Mouse (Mus musculus) thymus, postnatal 0 days (tissue): ENCODE results near the gene Lhfp. TPM values are rescaled to one million over a fixed set of nuclear protein-coding genes. Genes with fewer than 3 reads are reported as not detected.
"Not testable (repeated sequence)": the region's sequence is repeated elsewhere in the genome, so short reads cannot be mapped to it uniquely, and the experiment has no call there.

Experiments used
- DNase-seq: peaks from one replicate; pipeline ENCODE4 v3.0.0-alpha.2; 2015; ENCODE audit warnings: low spot score
- polyA plus RNA-seq: library from polyadenylated mRNA; unstranded; fragments of >200 nt; fragmentation: Nextera tagmentation; extraction: Ambion mirVana; gene quantifications from 2 replicates; pipeline ENCODE4 v1.2.1, GENCODE M21; 2015

The Lhfp gene
- polyA plus RNA-seq, 1 experiment from 2014 or later, result 8.1 TPM

DNA sequence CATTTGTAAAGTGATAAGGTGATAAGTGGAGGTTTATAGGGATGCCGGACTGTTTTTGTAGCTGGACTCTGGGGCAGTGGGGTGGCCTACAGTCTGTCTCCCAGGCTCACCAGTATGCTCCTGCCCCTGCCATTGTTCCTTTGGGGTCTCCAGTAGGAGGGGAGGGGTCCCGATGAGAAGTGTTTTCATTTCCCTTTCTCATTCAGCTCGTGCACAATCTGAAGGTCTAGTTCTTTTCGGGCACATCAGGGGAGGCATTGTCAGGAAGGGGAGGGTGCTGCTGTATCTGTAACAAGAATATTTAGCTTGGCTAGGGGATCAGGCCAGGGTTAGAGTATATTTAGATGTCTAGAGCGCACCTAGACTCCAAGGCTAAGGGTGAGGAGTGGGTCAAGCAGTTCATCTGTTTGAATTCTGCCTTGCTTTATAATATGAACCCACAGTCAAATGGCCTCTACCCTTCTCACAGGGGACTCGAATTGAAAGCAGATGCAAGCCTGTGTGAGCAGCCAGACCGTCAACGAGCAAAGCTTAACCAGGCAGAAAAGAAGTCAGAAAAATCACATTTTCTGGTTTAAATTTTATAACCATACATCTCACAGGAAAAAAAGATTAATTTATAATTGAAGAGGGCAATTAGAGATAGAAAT, 46.0 kb downstream of the Lhfp start:
- DNase-seq, result no peak

DNA sequence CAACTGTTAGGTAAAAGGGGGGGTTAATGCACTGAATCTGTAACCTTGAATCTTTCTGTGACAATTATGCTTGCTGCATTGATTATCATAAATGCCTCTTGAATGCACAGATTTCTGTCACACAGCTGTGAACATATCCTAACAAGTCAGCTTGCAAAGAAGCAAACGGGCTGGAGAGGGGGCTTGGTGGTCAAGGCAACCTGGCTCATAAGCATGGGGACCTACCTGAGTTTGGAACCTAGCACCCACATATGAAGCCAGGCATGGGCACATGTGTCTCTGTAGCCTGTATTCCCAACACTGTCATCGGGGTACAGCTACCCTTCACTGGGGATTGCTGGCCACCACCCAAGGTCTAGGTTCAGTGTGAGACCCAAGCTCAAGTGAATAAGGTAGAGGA, 48.6 kb downstream of the Lhfp start:
- DNase-seq, result no peak

- no peak for DNase-seq
These were observed 58.9 kb downstream of the Lhfp start for GRCm38 (mm10) chr3:53100210-53100609.

DNA sequence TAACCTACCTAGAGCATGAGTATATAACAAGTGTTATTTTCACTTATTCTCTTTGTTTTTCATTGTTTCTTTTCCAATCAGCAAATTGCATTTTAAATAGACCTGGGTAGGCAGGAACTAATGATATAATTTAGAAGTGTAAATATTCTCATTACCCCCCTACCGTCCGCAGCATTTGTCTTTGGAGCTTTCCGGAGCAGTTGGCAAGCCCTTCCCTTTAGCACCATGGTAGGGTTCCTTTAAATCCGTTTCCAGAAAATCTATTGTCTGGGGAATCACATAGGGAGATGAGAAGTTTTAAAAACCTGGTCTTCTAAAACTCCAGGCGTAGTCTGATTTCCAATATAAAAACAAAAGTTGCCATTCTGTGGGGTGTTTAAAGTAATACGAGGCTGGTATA, 59.5 kb downstream of the Lhfp start:
- DNase-seq, result no peak

- DNase-seq, result no peak
These were observed 60.4 kb downstream of the Lhfp start for GRCm38 (mm10) chr3:53101711-53102110.

- no peak for DNase-seq
These were observed 60.9 kb downstream of the Lhfp start for GRCm38 (mm10) chr3:53102131-53102756.

DNA sequence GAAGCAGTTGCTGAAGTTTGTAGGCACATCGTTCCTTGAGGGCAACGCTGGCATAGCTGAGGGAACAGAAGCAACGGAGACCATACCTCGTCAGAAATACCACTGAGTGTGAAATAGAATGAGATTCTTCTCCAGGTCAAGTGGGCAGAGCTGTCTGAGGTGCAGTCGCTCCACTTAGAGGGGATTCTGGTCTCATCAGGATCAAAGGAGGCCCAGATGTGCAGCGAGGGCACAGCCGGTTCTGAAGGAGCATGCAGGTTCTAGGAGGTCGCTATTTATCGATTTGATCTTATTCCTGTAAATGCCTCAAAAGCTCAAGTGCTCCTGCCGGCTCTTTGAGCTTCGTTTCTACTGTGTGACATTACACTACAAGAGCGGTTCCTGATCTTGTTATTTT, 61.4 kb downstream of the Lhfp start:
- DNase-seq, result no peak

- DNase-seq, result no peak
These were observed 67.5 kb downstream of the Lhfp start for GRCm38 (mm10) chr3:53108594-53109373.

DNA sequence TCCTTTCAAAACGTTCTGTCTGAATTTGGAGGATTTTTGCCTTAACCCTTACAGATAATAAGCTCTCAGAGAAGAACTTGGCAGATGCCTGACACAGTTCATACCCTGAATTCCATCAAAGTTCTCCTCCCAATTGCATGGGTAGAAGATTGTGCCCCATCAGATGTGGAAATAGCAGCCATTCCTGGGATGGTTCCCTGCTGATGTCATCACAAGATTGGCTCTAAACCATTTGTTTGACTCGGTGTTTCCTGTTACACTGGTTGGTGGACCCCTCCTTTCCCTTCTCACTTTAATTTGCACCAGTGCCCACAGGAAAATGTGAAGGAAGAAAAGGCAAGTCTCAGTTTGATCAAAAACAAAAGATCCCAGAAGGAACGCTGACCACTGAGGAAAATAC, 68.6 kb downstream of the Lhfp start:
- DNase-seq, result no peak

DNA sequence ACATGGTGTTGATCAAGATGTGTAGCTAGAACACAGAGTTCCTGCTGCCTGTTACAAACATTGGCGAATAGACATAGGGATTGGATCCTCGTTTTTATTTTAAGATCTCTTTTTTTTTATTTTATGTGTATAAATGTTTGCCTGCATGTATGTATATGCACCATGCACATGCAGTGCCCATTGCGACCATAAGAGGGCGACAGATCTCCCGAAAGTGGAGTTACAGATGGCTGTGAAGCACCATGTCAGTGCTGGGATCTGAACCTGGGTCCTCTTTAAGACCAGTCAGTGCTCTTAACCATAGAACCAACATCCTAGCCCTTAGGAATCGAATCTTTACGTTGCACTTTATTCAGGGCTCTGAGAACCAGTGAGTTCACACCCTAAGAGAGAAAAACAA, 70.7 kb downstream of the Lhfp start:
- DNase-seq, result no peak

- not testable (repeated sequence) for DNase-seq
These were observed 77.4 kb downstream of the Lhfp start for GRCm38 (mm10) chr3:53118755-53119154.

DNA sequence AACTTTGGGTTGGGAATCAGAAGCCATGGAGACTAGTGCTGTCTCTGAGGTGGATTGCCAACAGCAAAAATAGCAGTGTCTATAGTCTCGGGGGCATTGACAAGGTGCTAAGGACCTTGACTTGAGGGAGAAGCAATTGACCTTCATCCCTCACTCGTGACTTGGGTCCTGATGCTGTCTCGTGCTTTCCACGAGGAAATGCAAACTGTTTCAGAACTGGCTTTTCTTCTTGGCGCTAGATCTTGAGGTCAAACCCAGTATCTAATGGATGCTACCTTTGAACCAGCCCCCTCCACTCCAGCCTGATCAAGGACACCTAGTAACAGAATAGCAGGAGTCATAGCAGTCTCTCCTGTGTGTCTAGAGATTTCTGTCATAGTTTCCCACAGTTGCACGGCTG, 78.7 kb downstream of the Lhfp start:
- no peak for DNase-seq

DNA sequence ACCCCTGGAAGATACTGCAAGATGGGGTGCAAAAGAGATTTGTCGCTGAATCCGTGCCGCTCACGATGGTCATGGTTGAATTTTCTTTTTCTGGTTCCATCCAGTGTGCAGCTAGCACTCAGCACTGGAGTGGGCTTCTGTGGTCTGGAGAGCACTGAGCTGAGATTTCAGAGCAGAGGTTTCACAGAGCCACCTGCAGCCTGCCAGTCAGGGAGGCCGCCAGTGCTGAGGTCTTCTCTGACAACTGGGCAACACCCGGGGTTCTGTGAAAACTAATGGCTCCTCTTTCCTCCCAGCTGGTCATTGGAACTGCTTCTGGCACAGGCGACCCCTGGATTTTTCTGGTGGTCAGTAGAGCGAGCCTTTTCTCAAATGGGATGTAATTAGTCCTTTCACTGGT, 84.2 kb downstream of the Lhfp start:
- DNase-seq, result no peak

DNA sequence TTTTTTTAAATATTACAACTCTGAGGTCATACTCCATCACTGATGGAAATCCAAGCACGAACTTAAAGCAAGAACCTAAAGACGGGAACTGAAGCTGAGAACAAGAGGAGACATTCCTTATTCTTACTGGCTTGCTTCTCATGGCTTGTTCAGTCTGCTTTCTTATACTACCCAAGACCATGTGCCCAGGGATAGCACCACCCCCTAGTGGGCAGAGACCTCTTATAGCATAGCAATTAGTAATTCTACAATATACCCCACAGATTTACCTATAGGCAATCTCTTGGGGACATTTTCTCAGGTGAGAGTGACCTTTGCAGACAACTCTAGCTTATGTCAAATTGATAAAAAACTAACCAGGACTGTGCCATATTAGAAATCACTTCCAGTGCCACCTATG, 97.5 kb downstream of the Lhfp start:
- DNase-seq, result no peak

DNA sequence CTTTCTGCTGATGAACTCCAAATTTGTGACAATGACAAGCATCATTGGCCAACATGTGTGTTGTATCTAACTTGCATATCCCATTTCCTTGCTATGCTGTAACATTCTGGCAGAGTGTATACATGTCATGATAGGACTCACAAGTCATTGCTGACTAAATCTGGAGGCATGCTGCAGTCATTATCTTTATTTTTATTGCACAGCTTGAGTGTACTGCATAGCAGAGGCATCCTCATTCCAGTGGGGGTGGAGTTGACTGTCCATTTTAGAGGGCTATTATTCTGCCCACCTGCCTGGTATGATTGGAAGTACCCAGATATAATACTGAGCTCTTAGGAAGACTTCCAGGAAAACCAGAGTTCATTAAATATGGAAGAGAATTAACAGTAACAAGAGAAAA, 97.9 kb downstream of the Lhfp start:
- no peak for DNase-seq

GRCm38 (mm10) chr3:53139642-53140041, 98.3 kb downstream of the Lhfp start:
- no peak for DNase-seq

GRCm38 (mm10) chr3:53142528-53142927, 101.2 kb downstream of the Lhfp start:
- DNase-seq, result no peak

DNA sequence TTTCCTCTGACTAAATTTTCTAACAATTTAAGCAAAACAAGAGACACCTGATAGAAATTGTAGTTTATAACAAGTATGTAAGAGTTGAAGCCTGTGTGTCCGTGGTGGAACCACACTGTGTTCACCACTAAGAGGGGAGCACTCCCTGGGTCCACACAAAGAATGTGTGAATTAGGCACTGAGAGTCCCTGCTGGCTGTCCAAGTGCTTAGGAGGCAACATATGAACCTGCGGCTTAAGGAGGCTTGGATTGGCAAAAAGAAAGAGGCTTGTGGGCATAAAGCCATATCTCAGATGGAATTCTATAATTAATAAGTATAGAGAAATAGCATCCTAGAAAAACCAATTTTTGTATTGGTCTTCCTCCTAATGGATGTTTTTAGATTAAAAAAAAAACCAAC, 104.2 kb downstream of the Lhfp start:
- no peak for DNase-seq

DNA sequence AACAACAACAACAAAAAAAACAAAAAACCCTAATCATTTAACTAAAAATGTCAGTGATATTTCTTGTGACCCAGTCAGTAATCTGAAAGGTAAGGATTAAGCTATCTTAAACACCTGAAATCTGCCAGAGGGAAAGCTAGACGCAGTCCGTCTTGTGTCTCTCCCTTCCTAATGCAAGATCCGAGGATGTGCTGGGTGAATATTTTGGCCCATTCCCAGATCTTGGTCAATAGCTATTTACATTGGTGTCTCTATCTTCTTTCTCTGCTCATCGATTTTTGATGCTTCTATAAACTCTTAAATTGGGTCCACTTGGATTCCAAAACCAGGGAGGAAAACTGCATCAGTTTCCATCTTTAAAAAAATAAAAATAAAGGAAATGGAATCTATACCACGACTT, 104.6 kb downstream of the Lhfp start:
- no peak for DNase-seq

DNA sequence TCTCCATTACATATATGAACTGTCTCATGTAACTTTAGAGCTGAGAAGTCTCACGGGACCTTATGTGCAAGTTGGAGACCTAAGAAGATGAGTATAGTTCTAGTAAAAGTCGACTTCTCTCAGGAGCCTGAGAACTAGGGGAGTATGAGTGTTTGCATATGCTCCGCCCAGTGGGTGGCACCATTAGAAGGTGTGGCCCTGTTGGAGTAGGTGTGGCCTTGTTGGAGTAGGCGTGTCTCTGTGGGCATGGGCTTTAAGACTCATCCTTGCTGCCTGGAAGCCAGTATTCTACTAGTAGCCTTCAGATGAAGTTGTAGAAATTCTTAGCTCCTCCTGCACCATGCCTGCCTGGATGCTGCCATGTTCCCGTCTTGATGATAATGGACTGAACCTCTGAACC, 105.7 kb downstream of the Lhfp start:
- DNase-seq, result no peak

DNA sequence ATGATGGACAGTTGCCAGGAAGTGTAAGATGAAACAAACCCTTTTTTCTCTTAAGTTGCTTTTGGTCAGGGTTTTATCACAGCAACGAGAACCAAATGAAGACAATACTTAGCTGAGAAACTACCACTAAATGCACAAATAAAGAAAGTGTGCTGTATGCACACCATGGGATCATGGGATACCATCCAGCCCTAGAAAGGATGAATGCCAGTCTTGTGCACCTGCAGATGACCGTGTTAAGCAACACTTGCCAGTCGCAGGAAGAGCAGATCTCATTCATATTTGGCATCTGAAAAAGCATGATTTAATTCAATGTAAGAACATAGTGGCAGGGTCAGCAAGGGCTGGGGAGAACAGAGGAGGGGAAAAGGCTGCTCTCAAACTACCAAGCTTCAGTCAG, 107.4 kb downstream of the Lhfp start:
- no peak for DNase-seq

DNA sequence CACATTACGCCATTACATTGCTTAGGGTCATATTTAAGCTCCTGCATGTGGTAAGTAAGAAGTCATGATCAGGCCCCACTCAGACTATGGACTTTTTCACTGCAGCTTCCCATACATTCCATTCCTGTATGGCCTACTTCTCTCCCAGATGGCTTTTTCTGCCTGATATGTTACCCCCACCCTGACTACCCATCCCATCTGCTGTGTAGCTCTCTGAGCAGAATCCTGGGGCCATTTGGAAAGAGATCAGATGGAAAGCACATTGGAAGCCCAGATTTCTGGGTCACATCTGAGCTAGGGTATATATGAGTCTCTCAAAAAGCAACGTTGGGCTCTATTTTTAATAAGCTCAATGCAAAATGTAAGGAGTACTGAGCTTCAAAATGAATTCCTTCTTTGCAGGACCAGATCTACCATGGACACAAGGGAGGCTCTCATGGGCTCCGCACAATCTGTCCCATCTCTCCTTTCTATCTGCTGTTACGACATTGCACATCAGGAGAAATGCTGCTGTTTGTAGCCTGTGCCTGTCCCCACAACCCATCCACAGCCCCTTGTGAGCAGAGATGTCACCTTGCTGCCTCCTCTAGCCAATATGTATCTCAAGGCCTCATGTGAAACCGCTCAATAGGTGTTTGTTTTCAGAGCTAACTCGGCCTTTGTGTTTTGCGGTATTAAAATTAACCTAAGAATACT, 108.4 kb downstream of the Lhfp start:
- no peak for DNase-seq
